Mouse (Mus musculus): Measurements from ENCODE around the gene Nos2.

DNA sequence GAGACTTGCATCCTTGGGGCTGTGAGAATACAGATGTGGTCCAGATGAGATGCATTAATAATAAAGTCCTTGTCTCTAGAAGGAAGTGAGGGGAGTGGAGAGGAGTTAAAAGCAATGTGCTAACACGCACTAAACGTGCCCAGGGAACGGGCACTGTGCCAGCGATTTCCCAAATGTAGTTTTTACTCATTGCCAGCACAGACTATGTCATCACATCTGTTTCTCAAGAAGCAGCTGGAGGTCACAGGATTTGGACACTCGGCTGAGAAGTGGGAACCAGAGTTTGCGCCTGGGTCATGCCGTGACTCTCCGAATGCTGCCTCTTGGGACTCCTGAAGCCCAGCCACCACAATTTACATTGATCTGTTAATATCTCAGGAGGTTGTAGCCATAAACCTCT lies 29.8 kb downstream of the Nos2 start:
- TF ChIP-seq CTCF (IDR thresholded peaks at IDR 0.05 in 2 of 3, conservative IDR thresholded peaks at IDR 0.05 in 1 of 3; ENCODE audit: control insufficient read depth in 1 of 3, insufficient read depth in 1 of 3, low read depth in 2 of 3, low read length in 3 of 3, poor library complexity in 1 of 3, severe bottlenecking in 1 of 3) = no peak
- TF ChIP-seq CHD1 (IDR thresholded peaks at IDR 0.05; ENCODE audit: low read depth, low read length) = no peak
- TF ChIP-seq MAX (IDR thresholded peaks at IDR 0.05; ENCODE audit: low read length) = no peak
- TF ChIP-seq ZMIZ1 (IDR thresholded peaks at IDR 0.05; ENCODE audit: low read depth, low read length) = no peak
- TF ChIP-seq ELF1 (IDR thresholded peaks at IDR 0.05; ENCODE audit: low read depth, low read length) = no peak
- no peak for TF ChIP-seq MAZ (IDR thresholded peaks at IDR 0.05; ENCODE audit: low read depth, low read length)
- no peak for TF ChIP-seq KAT2A (conservative IDR thresholded peaks at IDR 0.05; ENCODE audit: low read depth, low read length)
- no peak for TF ChIP-seq USF1 (IDR thresholded peaks at IDR 0.05; ENCODE audit: low read depth, low read length)
- no peak for TF ChIP-seq EP300 (IDR thresholded peaks at IDR 0.05; ENCODE audit: low read depth in 1 of 2, low read length in 2 of 2)
